Mouse (Mus musculus) lung, postnatal 36 days (tissue): ENCODE measurements at regions not wholly inside any gene's neighbourhood (a gene's known extent, or its start where the extent isn't known, plus 50 kb on each side); places are given as distances from the start of the nearest gene placed in this dataset.
"Not testable (repeated sequence)": the region's sequence is repeated elsewhere in the genome, so short reads cannot be mapped to it uniquely, and the experiment has no call there.

ENCODE experiments used
- DNase-seq: peaks from one replicate; pipeline ENCODE4 v3.0.0; 2022; ENCODE audit warnings: mixed read lengths

- DNase-seq = peak; percentile 41
Observed at GRCm38 (mm10) chr4:61998366-61998765, 55.6 kb downstream of the Mup20 start.

- DNase-seq = not testable (repeated sequence)
Observed at GRCm38 (mm10) chr4:61989941-61990340, 64.0 kb downstream of the Mup20 start.

GRCm38 (mm10) chr4:61976159-61976558 is 77.8 kb downstream of the Mup20 start:
- DNase-seq = no peak

GRCm38 (mm10) chr4:61973236-61973635 is 80.7 kb downstream of the Mup20 start:
- peak; percentile 33 for DNase-seq

- DNase-seq = no peak
Observed at GRCm38 (mm10) chr4:61969691-61970090, 84.3 kb downstream of the Mup20 start.

DNA sequence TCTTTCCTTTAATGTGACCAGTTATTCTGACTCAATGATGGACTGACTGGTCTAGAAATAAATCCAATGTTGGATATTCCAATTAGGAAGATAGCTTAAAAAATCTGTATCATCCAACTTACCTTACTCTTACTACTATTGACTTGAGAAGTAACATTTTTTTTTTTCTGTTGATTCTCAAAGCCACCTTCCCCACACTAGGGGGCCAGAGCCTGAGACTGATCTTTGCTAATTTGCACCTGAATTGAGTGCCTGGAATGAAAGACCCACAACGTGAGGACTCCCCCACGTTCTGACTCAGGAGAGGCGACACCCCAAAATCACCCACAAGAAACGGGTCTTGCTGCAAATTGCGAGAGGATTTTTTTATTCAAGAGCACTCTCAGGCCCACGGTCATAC is 86.3 kb downstream of the Mup20 start:
- DNase-seq = not testable (repeated sequence)

DNA sequence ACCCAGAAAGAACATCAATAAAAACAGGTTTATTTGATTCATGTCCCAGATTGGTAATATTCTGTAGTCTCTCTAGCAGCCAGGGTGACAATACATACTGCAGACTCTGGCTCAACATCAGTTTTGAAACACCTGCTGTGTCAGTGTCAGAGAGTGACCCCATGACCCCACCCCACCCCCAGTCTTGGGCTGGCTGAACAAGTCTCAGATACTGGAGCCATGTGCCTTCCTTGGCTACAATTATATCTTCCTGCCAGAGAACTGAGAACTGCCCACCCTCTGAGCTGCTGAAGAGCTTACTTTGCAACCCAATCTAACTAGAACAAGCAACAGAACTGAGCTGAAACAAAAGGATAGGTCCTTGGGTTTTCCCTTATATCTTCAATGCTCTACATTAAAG is 91.6 kb downstream of the Mup20 start:
- DNase-seq = no peak
